Mouse (Mus musculus): ENCODE results near the gene Wfdc5.

GRCm38 (mm10) chr2:164206676-164207075 is 24.1 kb upstream of the Wfdc5 start:
- no peak for TF ChIP-seq EP300 (IDR thresholded peaks at IDR 0.05; ENCODE audit: low read length)
- no peak for TF ChIP-seq CTCF (conservative IDR thresholded peaks at IDR 0.05 in 1 of 2, IDR thresholded peaks at IDR 0.05 in 1 of 2; ENCODE audit: low read depth in 2 of 2, low read length in 2 of 2)
- no peak for TF ChIP-seq USF1 (IDR thresholded peaks at IDR 0.05; ENCODE audit: low read depth, low read length)
- no peak for TF ChIP-seq BHLHE40 (IDR thresholded peaks at IDR 0.05; ENCODE audit: low read depth, low read length)
- TF ChIP-seq POLR2A (IDR thresholded peaks at IDR 0.05; ENCODE audit: low read depth, low read length): no peak

Data from CH12.LX (cell line).